Mouse (Mus musculus) T-helper 2 cell (primary cell): Measurements from ENCODE around the gene Exosc9.
"Not testable (repeated sequence)": the region's sequence is repeated elsewhere in the genome, so short reads cannot be mapped to it uniquely, and the experiment has no call there.

Experiments used
- in situ Hi-C: fragments of 300-600 bp; cut with MboI, MseI; formaldehyde crosslinking; loops from one replicate; pipeline ENCODE4 v1.15.1; 2025; ENCODE audit warnings: high pct_unique_total_duplicates

Gene Exosc9

GRCm38 (mm10) chr3:36551851-36552384 is 488 bp upstream of the Exosc9 start:
- in situ Hi-C loops = no loop called here

- in situ Hi-C loops = no loop called here
Observed at GRCm38 (mm10) chr3:36557601-36558000, 5.2 kb downstream of the Exosc9 start.

- in situ Hi-C loops = no loop called here
Observed at GRCm38 (mm10) chr3:36559606-36560005, 7.2 kb downstream of the Exosc9 start.

- in situ Hi-C loops = no loop called here
Observed at GRCm38 (mm10) chr3:36563666-36564065, 11.3 kb downstream of the Exosc9 start.

- in situ Hi-C loops = no loop called here
Observed at GRCm38 (mm10) chr3:36569836-36570235, 17.4 kb downstream of the Exosc9 start.

GRCm38 (mm10) chr3:36571361-36571826 is 19.0 kb downstream of the Exosc9 start:
- in situ Hi-C loops = no loop called here

GRCm38 (mm10) chr3:36571827-36572378 is 19.5 kb downstream of the Exosc9 start, which contains the start of gene Ccna2:
Ccna2 (minus strand) TSS chr3:36572150.
- in situ Hi-C loops = no loop called here

- in situ Hi-C loops = no loop called here
Observed at GRCm38 (mm10) chr3:36598811-36599210, 46.4 kb downstream of the Exosc9 start.

- in situ Hi-C loops = not testable (repeated sequence)
Observed at GRCm38 (mm10) chr3:36599773-36600172, 47.4 kb downstream of the Exosc9 start.

GRCm38 (mm10) chr3:36605894-36606783 is 53.7 kb downstream of the Exosc9 start:
- in situ Hi-C loops = no loop called here

GRCm38 (mm10) chr3:36612687-36613086 is 60.3 kb downstream of the Exosc9 start:
- in situ Hi-C loops = loop anchor here (5.0 kb wide), 1 partner anchor 635 kb away; no protein-coding TSS in a partner anchor

- in situ Hi-C loops = loop anchor here (5.0 kb wide), 1 partner anchor 634 kb away; no protein-coding TSS in a partner anchor
Observed at GRCm38 (mm10) chr3:36613202-36613907, 60.9 kb downstream of the Exosc9 start, which contains the start of gene Bbs7. Bbs7 (minus strand) TSS chr3:36613477.

GRCm38 (mm10) chr3:36613908-36614255 is 61.5 kb downstream of the Exosc9 start:
- in situ Hi-C loops = loop anchor here (5.0 kb wide), 1 partner anchor 633 kb away; no protein-coding TSS in a partner anchor
